Mouse (Mus musculus) ES-Bruce4 (cell line): ENCODE data around the gene Omp.

ENCODE experiments used
- CTCF ChIP-seq: IDR thresholded peaks from one replicate; pipeline ENCODE4 v1.8.1; 2011; ENCODE audit warnings: low read depth, low read length
- EP300 ChIP-seq: IDR thresholded peaks from 2 replicates; pipeline ENCODE4 v1.6.1; 2011; ENCODE audit warnings: low read depth, low read length; ENCODE audit not compliant: insufficient read depth
- POLR2A ChIP-seq: IDR thresholded peaks from one replicate; pipeline ENCODE4 v1.8.1; 2011; ENCODE audit warnings: low read length; ENCODE audit not compliant: insufficient read depth

DNA sequence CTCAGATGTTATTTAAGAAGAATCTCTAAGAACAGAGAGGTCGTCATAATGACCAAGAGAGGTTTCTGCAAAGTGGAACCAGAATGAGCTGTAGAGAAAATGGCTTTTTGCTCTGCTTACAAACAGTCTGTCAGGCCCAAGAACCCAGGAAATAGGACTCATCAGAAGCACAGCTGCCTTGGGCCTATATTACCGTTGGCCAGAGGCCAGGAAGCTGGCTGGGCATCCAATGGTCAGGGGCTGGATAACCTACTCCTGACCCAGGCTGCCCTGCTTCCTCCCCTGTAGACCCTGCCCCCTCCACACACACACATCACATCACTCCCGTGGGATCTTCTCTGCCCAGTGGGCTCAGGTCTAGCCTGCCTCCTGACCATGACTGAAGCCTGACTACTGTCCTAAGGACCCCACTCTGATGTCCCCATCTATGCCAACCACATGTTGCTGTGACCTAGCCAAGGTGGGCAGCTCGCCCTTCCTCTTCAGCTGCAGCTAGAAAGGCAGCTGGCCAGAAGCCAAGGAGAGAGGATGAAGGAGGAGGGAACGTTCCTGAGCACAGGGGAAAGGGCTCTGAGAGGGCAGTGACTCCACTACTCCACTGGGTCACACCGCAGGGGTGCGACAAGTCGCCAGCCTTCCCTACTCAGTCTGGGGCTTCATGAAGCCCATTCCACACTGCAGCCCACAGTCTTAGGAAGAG lies 14.9 kb upstream of the Omp start:
- TF ChIP-seq CTCF (no peak), POLR2A (no peak), EP300 (no peak)
